Mouse (Mus musculus): ENCODE data around the gene Aldh16a1. TPM values are rescaled to one million over a fixed set of nuclear protein-coding genes. Genes with fewer than 3 reads are reported as not detected.
"Not testable (repeated sequence)": the region's sequence is repeated elsewhere in the genome, so short reads cannot be mapped to it uniquely, and the experiment has no call there.

The Aldh16a1 gene
- polyA plus RNA-seq, 1 experiment from 2014 or later: 51.2 TPM

- Histone ChIP-seq H3K27ac (replicated peaks) (no peak overlapping the region), H3K9me3 (replicated peaks) (peaks cover 16% of the 10 kb centered on the region), H3K27me3 (ENCODE audit: low read depth, poor library complexity, severe bottlenecking) (peaks cover 97% of the 10 kb centered on the region), H3K36me3 (no peaks in the 10 kb centered on the region), H3K4me1 (peaks cover 24% of the 10 kb centered on the region), H3K4me3 (peak overlapping the region; percentile 44; the same call in 1 of the 2 replicates)
- WGBS: 4% methylated on average over 13 of the region's 13 CpGs
- no peak for DNase-seq (ENCODE audit: low spot score)
These were observed 21.0 kb upstream of the Aldh16a1 start for GRCm38 (mm10) chr7:45175398-45175797.

GRCm38 (mm10) chr7:45174567-45175280 lies 20.3 kb upstream of the Aldh16a1 start:
- H3K4me1 ChIP-seq: peaks cover 24% of the 10 kb centered on the region
- peaks cover 23% of the 10 kb centered on the region for H3K9me3 ChIP-seq (replicated peaks)
- H3K36me3 ChIP-seq: no peaks in the 10 kb centered on the region
- peak; percentile 51 for DNase-seq (ENCODE audit: low spot score)
- H3K4me3 ChIP-seq: peak overlapping the region; percentile 43
- H3K27ac ChIP-seq (replicated peaks): no peak overlapping the region
- H3K27me3 ChIP-seq (ENCODE audit: low read depth, poor library complexity, severe bottlenecking): peaks cover 97% of the 10 kb centered on the region
- 3% methylated on average over 29 of the region's 29 CpGs for WGBS

GRCm38 (mm10) chr7:45173772-45174171 lies 19.4 kb upstream of the Aldh16a1 start:
- Histone ChIP-seq H3K4me1 (peaks cover 24% of the 10 kb centered on the region), H3K9me3 (replicated peaks) (peaks cover 32% of the 10 kb centered on the region), H3K27me3 (ENCODE audit: low read depth, poor library complexity, severe bottlenecking) (peaks cover 97% of the 10 kb centered on the region)
- 63% methylated on average over 1 of the region's 1 CpGs for WGBS
- DNase-seq (ENCODE audit: low spot score); H3K36me3 ChIP-seq; H3K27ac ChIP-seq (replicated peaks); H3K4me3 ChIP-seq: not testable (repeated sequence)

GRCm38 (mm10) chr7:45172974-45173373 lies 18.6 kb upstream of the Aldh16a1 start:
- WGBS: 58% methylated on average over 7 of the region's 7 CpGs
- Histone ChIP-seq H3K4me1 (peaks cover 31% of the 10 kb centered on the region), H3K36me3 (no peaks in the 10 kb centered on the region), H3K9me3 (replicated peaks) (peaks cover 34% of the 10 kb centered on the region), H3K27ac (replicated peaks) (no peak overlapping the region), H3K27me3 (ENCODE audit: low read depth, poor library complexity, severe bottlenecking) (peaks cover 97% of the 10 kb centered on the region), H3K4me3 (no peak overlapping the region)
- DNase-seq (ENCODE audit: low spot score): no peak

GRCm38 (mm10) chr7:45169495-45169894 lies 15.1 kb upstream of the Aldh16a1 start:
- 92% methylated on average over 3 of the region's 3 CpGs for WGBS
- DNase-seq (ENCODE audit: low spot score): no peak
- Histone ChIP-seq H3K4me1 (peaks cover 15% of the 10 kb centered on the region), H3K36me3 (no peaks in the 10 kb centered on the region), H3K9me3 (replicated peaks) (peaks cover 34% of the 10 kb centered on the region), H3K27me3 (ENCODE audit: low read depth, poor library complexity, severe bottlenecking) (peaks cover 97% of the 10 kb centered on the region), H3K4me3 (no peak overlapping the region), H3K27ac (replicated peaks) (no peak overlapping the region)

GRCm38 (mm10) chr7:45168656-45169055 lies 14.3 kb upstream of the Aldh16a1 start:
- Histone ChIP-seq H3K36me3 (no peaks in the 10 kb centered on the region), H3K9me3 (replicated peaks) (peaks cover 34% of the 10 kb centered on the region), H3K4me1 (peaks cover 22% of the 10 kb centered on the region), H3K27me3 (ENCODE audit: low read depth, poor library complexity, severe bottlenecking) (peaks cover 97% of the 10 kb centered on the region), H3K4me3 (peak overlapping the region; percentile 31), H3K27ac (replicated peaks) (no peak overlapping the region)
- DNase-seq (ENCODE audit: low spot score): no peak
- 5% methylated on average over 24 of the region's 24 CpGs for WGBS

- Histone ChIP-seq H3K9me3 (replicated peaks) (peaks cover 34% of the 10 kb centered on the region), H3K27ac (replicated peaks) (no peak overlapping the region), H3K36me3 (no peaks in the 10 kb centered on the region), H3K27me3 (ENCODE audit: low read depth, poor library complexity, severe bottlenecking) (peaks cover 98% of the 10 kb centered on the region), H3K4me1 (peaks cover 24% of the 10 kb centered on the region), H3K4me3 (peak overlapping the region; percentile 31)
- DNase-seq (ENCODE audit: low spot score): no peak
- 2% methylated on average over 19 of the region's 19 CpGs for WGBS
These were observed 13.5 kb upstream of the Aldh16a1 start for GRCm38 (mm10) chr7:45167761-45168445.

GRCm38 (mm10) chr7:45166950-45167401 lies 12.6 kb upstream of the Aldh16a1 start:
- H3K27me3 ChIP-seq (ENCODE audit: low read depth, poor library complexity, severe bottlenecking): peaks cover 98% of the 10 kb centered on the region
- H3K27ac ChIP-seq (replicated peaks): no peak overlapping the region
- H3K4me3 ChIP-seq: no peak overlapping the region
- peaks cover 30% of the 10 kb centered on the region for H3K9me3 ChIP-seq (replicated peaks)
- H3K4me1 ChIP-seq: peaks cover 32% of the 10 kb centered on the region
- no peaks in the 10 kb centered on the region for H3K36me3 ChIP-seq
- DNase-seq (ENCODE audit: low spot score): no peak
- WGBS: 24% methylated on average over 10 of the region's 10 CpGs

- H3K27me3 ChIP-seq (ENCODE audit: low read depth, poor library complexity, severe bottlenecking): peaks cover 85% of the 10 kb centered on the region
- no peak overlapping the region for H3K4me3 ChIP-seq
- WGBS: 44% methylated on average over 11 of the region's 11 CpGs
- peaks cover 4% of the 10 kb centered on the region for H3K36me3 ChIP-seq
- no peak overlapping the region for H3K27ac ChIP-seq (replicated peaks)
- DNase-seq (ENCODE audit: low spot score): no peak
- H3K4me1 ChIP-seq: peaks cover 33% of the 10 kb centered on the region
- peaks cover 21% of the 10 kb centered on the region for H3K9me3 ChIP-seq (replicated peaks)
These were observed 11.3 kb upstream of the Aldh16a1 start for GRCm38 (mm10) chr7:45165701-45166100.

- H3K27me3 ChIP-seq (ENCODE audit: low read depth, poor library complexity, severe bottlenecking): peaks cover 76% of the 10 kb centered on the region
- H3K27ac ChIP-seq (replicated peaks): no peak overlapping the region
- H3K9me3 ChIP-seq (replicated peaks): peaks cover 12% of the 10 kb centered on the region
- no peak for DNase-seq (ENCODE audit: low spot score)
- H3K4me1 ChIP-seq: peaks cover 33% of the 10 kb centered on the region
- WGBS: 63% methylated on average over 5 of the region's 5 CpGs
- peak overlapping the region; percentile 58; the same call in 1 of the 2 replicates for H3K4me3 ChIP-seq
- H3K36me3 ChIP-seq: peaks cover 13% of the 10 kb centered on the region
These were observed 10.4 kb upstream of the Aldh16a1 start for GRCm38 (mm10) chr7:45164833-45165232.

- 3% methylated on average over 41 of the region's 41 CpGs for WGBS
- peaks cover 3% of the 10 kb centered on the region for H3K9me3 ChIP-seq (replicated peaks)
- H3K27ac ChIP-seq (replicated peaks): no peak within 1 kb of the TSS; the same call in 1 of the 2 replicates
- H3K27me3 ChIP-seq (ENCODE audit: low read depth, poor library complexity, severe bottlenecking): peaks cover 67% of the 10 kb centered on the region
- H3K36me3 ChIP-seq: peaks cover 22% of the 10 kb centered on the region
- H3K4me1 ChIP-seq: peaks cover 33% of the 10 kb centered on the region
- H3K4me3 ChIP-seq: peak within 1 kb of the TSS; percentile 58
- peak; percentile 42 for DNase-seq (ENCODE audit: low spot score)
These were observed 9.5 kb upstream of the Aldh16a1 start, which contains the start of gene Slc17a7 for GRCm38 (mm10) chr7:45163735-45164490. TSS of gene Slc17a7 (plus strand) at chr7:45163949.

GRCm38 (mm10) chr7:45162996-45163615 lies 8.7 kb upstream of the Aldh16a1 start:
- no peak overlapping the region for H3K4me3 ChIP-seq
- WGBS: 71% methylated on average over 9 of the region's 9 CpGs

More at GRCm38 (mm10) chr7:45162996-45163615, 8.7 kb upstream of the Aldh16a1 start:
- Histone ChIP-seq H3K27ac (replicated peaks) (no peak overlapping the region), H3K4me1 (peaks cover 28% of the 10 kb centered on the region), H3K9me3 (replicated peaks) (no peaks in the 10 kb centered on the region), H3K36me3 (peaks cover 30% of the 10 kb centered on the region), H3K27me3 (ENCODE audit: low read depth, poor library complexity, severe bottlenecking) (peaks cover 59% of the 10 kb centered on the region)
- no peak for DNase-seq (ENCODE audit: low spot score)
